Mouse (Mus musculus): ENCODE data around the gene Kif17.

Gene Kif17

GRCm38 (mm10) chr4:138343341-138343837 is 93.2 kb downstream of the Kif17 start:
- DNase-seq: no peak

- DNase-seq: no peak
Measured at GRCm38 (mm10) chr4:138344891-138345545, 94.8 kb downstream of the Kif17 start.

- DNase-seq: no peak
Measured at GRCm38 (mm10) chr4:138347280-138347679, 97.0 kb downstream of the Kif17 start.

- no peak for DNase-seq
Measured at GRCm38 (mm10) chr4:138348716-138349115, 98.5 kb downstream of the Kif17 start.
